ENCODE assay signal across 8 mouse cellular contexts in the genomic region with DNA sequence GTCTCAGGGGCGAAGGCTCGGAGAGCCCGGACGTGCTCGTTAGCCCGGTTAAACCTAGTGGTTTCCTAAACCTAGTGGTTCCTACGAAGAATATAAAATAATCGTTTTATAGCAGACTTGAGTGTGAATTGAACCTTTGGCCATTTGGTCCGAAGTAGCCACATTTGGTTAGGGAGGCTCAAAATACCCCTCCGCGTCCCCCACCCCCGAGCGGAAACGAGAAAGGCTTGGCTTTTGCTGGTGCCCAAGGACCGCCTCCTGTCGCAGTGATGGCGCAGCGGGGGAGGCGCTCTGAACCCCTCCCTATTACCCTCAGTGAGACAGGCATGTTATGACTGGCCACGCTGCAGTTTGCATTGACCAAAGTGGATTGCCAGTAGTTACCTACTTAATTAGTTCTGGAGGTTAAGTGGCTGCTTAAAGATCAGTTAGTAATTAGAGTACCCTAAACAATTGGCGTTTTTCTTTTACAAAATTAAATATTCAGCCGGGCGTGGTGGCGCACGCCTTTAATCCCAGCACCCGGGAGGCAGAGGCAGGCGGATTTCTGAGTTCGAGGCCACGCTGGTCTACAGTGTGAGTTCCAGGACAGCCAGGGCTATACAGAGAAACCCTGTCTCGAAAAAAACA. TPM values are rescaled to one million over a fixed set of nuclear protein-coding genes. Genes with fewer than 3 reads are reported as not detected.
DNase-seq lines count a peak whose midpoint lies in the region; ATAC-seq lines count a peak whose summit lies in the region.

No protein-coding gene starts in this region.

- H3K4me3 ChIP-seq in hindbrain, embryonic 11.5 days (ENCODE audit: low read depth, low read length), result peak overlapping the region; percentile 97

- H3K9me3 ChIP-seq in hindbrain, embryonic 11.5 days (ENCODE audit: control insufficient read depth, low read length), result no peaks in the 10 kb centered on the region

- H3K36me3 ChIP-seq in hindbrain, embryonic 11.5 days (ENCODE audit: control insufficient read depth, insufficient read depth, low read length), result no peaks in the 10 kb centered on the region

- peak; percentile 51 for ATAC-seq in hindbrain, embryonic 11.5 days (ENCODE audit: low FRiP score)

- no peaks in the 10 kb centered on the region for H3K27me3 ChIP-seq in hindbrain, embryonic 11.5 days (ENCODE audit: control insufficient read depth, insufficient read depth, low read length)

- H3K9ac ChIP-seq in hindbrain, embryonic 11.5 days (ENCODE audit: low read depth, low read length), result peak overlapping the region; percentile 96

- H3K27ac ChIP-seq in hindbrain, embryonic 11.5 days (ENCODE audit: low read depth, low read length), result peak overlapping the region; percentile 93

- H3K4me1 ChIP-seq in hindbrain, embryonic 11.5 days (replicated peaks; ENCODE audit: control insufficient read depth, insufficient read depth, low read length), result peaks cover 3% of the 10 kb centered on the region; the same call in 1 of the 2 replicates

- DNase-seq in Muller cell, postnatal 12 days (ENCODE audit: inconsistent ontology term), result peak; percentile 89
- DNase-seq in cerebellum, adult 9-10 months, result peak; percentile 87
- peak; percentile 72 to 84 for DNase-seq in frontal cortex, adult 2 months (ENCODE audit: extremely low spot score in 1 of 2, low spot score in 1 of 2)
- DNase-seq in hindbrain, embryonic 11.5 days (ENCODE audit: low spot score), result peak; percentile 79
- DNase-seq in layer of hippocampus, postnatal 14 days (ENCODE audit: low spot score in 2 of 2), result peak; percentile 73 to 86
- DNase-seq in lung, postnatal 14 days, result peak; percentile 82
- DNase-seq in ovary, postnatal 36 days (ENCODE audit: low spot score), result peak; percentile 79
- peak; percentile 84 for DNase-seq in thymus, postnatal 25 days

- H3K4me2 ChIP-seq in hindbrain, embryonic 11.5 days (replicated peaks; ENCODE audit: low read depth, low read length), result peak overlapping the region; percentile 92

- WGBS in hindbrain, embryonic 11.5 days, result 3% methylated on average over 30 of the region's 30 CpGs

RNA-seq across cellular contexts. Expression of a gene that starts 1.3 kb away (rescaled TPM):
- polyA plus RNA-seq in frontal cortex, adult 2 months (2012; rRNA removed), result 2,434 and 2,505 TPM in 2 replicates
- 5,018 and 5,123 TPM in 2 replicates for polyA plus RNA-seq in hindbrain, embryonic 11.5 days (2014; fragmentation: Nextera tagmentation; extraction: Ambion mirVana)
- total RNA-seq in layer of hippocampus, postnatal 14 days (2021), result 1,000 to 10,000 TPM; 1,939 to 1,976 TPM

RNA-seq across cellular contexts. Expression of a gene that starts 27.6 kb away (rescaled TPM):
- 119 and 134 TPM in 2 replicates for polyA plus RNA-seq in frontal cortex, adult 2 months (2012; rRNA removed)
- 17.7 and 19.3 TPM in 2 replicates for polyA plus RNA-seq in hindbrain, embryonic 11.5 days (2014; fragmentation: Nextera tagmentation; extraction: Ambion mirVana)
- total RNA-seq in layer of hippocampus, postnatal 14 days (2021), result 100 to 1,000 TPM; 165 to 169 TPM

RNA-seq across cellular contexts. Expression of a gene that starts 27.7 kb away (rescaled TPM):
- polyA plus RNA-seq in frontal cortex, adult 2 months (2012; rRNA removed), result 75.0 and 80.7 TPM in 2 replicates
- polyA plus RNA-seq in hindbrain, embryonic 11.5 days (2014; fragmentation: Nextera tagmentation; extraction: Ambion mirVana), result 784 and 787 TPM in 2 replicates
- total RNA-seq in layer of hippocampus, postnatal 14 days (2021), result 10 to 100 TPM; 39.7 to 40.2 TPM

RNA-seq across cellular contexts. Expression of a gene that starts 59.2 kb away (rescaled TPM):
- 102 and 103 TPM in 2 replicates for polyA plus RNA-seq in frontal cortex, adult 2 months (2012; rRNA removed)
- 12.7 and 17.9 TPM in 2 replicates for polyA plus RNA-seq in hindbrain, embryonic 11.5 days (2014; fragmentation: Nextera tagmentation; extraction: Ambion mirVana)
- 100 to 1,000 TPM; 258 to 283 TPM for total RNA-seq in layer of hippocampus, postnatal 14 days (2021)

Comparison
In these comparisons a context has a peak if more than half of its experiments do, and no peak if none do; other contexts are left out.
1. Peak in every context shown above with its lines: DNase-seq, ATAC-seq, H3K4me3 ChIP-seq and H3K27ac ChIP-seq.